Mouse (Mus musculus) forebrain, postnatal 0 days (tissue): ENCODE results near the gene Cacna2d3. TPM values are rescaled to one million over a fixed set of nuclear protein-coding genes. Genes with fewer than 3 reads are reported as not detected.

Source experiments
- ATAC-seq: fragments of 200-750 bp; cut with Nextera tagmentation; 2 replicates; pipeline ENCODE4 v1.8.0; 2017; ENCODE audit warnings: mild to moderate bottlenecking, moderate library complexity
- DNase-seq: peaks from one replicate; pipeline ENCODE4 v3.0.0-alpha.2; 2015
- H3K27ac ChIP-seq: fragments of 300-500 bp; sonication (generic); 2 replicates; pipeline ENCODE4 v1.5.1; 2014; ENCODE audit warnings: low read depth, mild to moderate bottlenecking, antibody characterized with exemption, low read length, moderate library complexity, mixed read lengths
- H3K27me3 ChIP-seq: fragments of 300-500 bp; sonication (generic); 2 replicates; pipeline ENCODE4 v1.6.1; 2014; ENCODE audit warnings: mild to moderate bottlenecking, low read length, mixed read lengths; ENCODE audit not compliant: insufficient read depth
- H3K36me3 ChIP-seq: fragments of 300-500 bp; sonication (generic); 2 replicates; pipeline ENCODE4 v1.6.1; 2014; ENCODE audit warnings: mild to moderate bottlenecking, moderate library complexity; ENCODE audit not compliant: insufficient read depth
- H3K4me1 ChIP-seq: fragments of 300-500 bp; sonication (generic); 2 replicates; pipeline ENCODE4 v1.6.1; 2014; ENCODE audit warnings: antibody characterized with exemption; ENCODE audit not compliant: insufficient read depth
- H3K4me2 ChIP-seq: fragments of 300-500 bp; sonication (generic); 2 replicates; pipeline ENCODE4 v1.6.1; 2014; ENCODE audit warnings: low read depth, mild to moderate bottlenecking, moderate library complexity
- H3K4me3 ChIP-seq: fragments of 300-500 bp; sonication (generic); 2 replicates; pipeline ENCODE4 v1.5.1; 2014; ENCODE audit warnings: low read depth, low read length, mixed read lengths
- H3K9ac ChIP-seq: fragments of 300-500 bp; sonication (generic); 2 replicates; pipeline ENCODE4 v1.6.1; 2014; ENCODE audit warnings: mild to moderate bottlenecking
- H3K9me3 ChIP-seq: fragments of 300-500 bp; sonication (generic); 2 replicates; pipeline ENCODE4 v1.6.1; 2016; ENCODE audit warnings: low read length
- CTCF ChIP-seq: sonication (generic); IDR thresholded peaks from 2 replicates; pipeline ENCODE4 v1.5.1; 2016; ENCODE audit warnings: antibody characterized with exemption, control low read depth, low read depth
- WGBS: fragments of 180-500 bp; shearing (Covaris S2); extraction: QIAGEN DNeasy Blood & Tissue Kit; methylation state at CpG from one replicate; pipeline ENCODE4 v1.1.7; 2014; 5-methylcytosine and 5-hydroxymethylcytosine counted together
- polyA plus RNA-seq: library from polyadenylated mRNA; unstranded; fragments of >200 nt; fragmentation: Nextera tagmentation; extraction: Ambion mirVana; gene quantifications from 2 replicates; pipeline ENCODE4 v1.2.1, GENCODE M21; 2015
- total RNA-seq: library from RNA; depleted of rRNA; stranded (reverse); fragments of >200 nt; gene quantifications from 2 replicates; pipeline ENCODE4 v1.2.3, GENCODE M21; 2014

Cacna2d3 gene
- total and polyA plus RNA-seq, 2 experiments from 2014 or later: 28.1 to 37.7 TPM

- H3K36me3 ChIP-seq: no peaks in the 10 kb centered on the region
- H3K4me2 ChIP-seq: no peak overlapping the region
- no peak overlapping the region for H3K27ac ChIP-seq
- WGBS: 89% methylated on average over 4 of the region's 4 CpGs
- DNase-seq (no peak), ATAC-seq (no peak)
- H3K4me1 ChIP-seq: no peaks in the 10 kb centered on the region
- no peak overlapping the region for H3K4me3 ChIP-seq
- no peak overlapping the region for H3K9ac ChIP-seq
- H3K9me3 ChIP-seq: no peaks in the 10 kb centered on the region
- no peak for TF ChIP-seq CTCF
- no peaks in the 10 kb centered on the region for H3K27me3 ChIP-seq
These were observed 700.4 kb downstream of the Cacna2d3 start for GRCm38 (mm10) chr14:29021295-29021694.

GRCm38 (mm10) chr14:29018316-29019000 lies 703.2 kb downstream of the Cacna2d3 start:
- no peaks in the 10 kb centered on the region for H3K4me1 ChIP-seq
- H3K9ac ChIP-seq: no peak overlapping the region
- TF ChIP-seq CTCF: no peak
- H3K4me3 ChIP-seq: no peak overlapping the region
- H3K4me2 ChIP-seq: no peak overlapping the region
- H3K27ac ChIP-seq: no peak overlapping the region
- ATAC-seq (no peak), DNase-seq (no peak)
- H3K36me3 ChIP-seq: no peaks in the 10 kb centered on the region
- WGBS: 27% methylated on average over 7 of the region's 7 CpGs
- no peaks in the 10 kb centered on the region for H3K9me3 ChIP-seq
- H3K27me3 ChIP-seq: no peaks in the 10 kb centered on the region

GRCm38 (mm10) chr14:29017883-29018282 lies 703.8 kb downstream of the Cacna2d3 start, which contains the start of gene Lrtm1:
Gene Lrtm1 (plus strand): TSS chr14:29018208.
- 12% methylated on average over 5 of the region's 5 CpGs for WGBS
- no peak for TF ChIP-seq CTCF
- H3K4me3 ChIP-seq: no peak within 1 kb of the TSS
- no peak within 1 kb of the TSS for H3K9ac ChIP-seq
- H3K27ac ChIP-seq: no peak within 1 kb of the TSS
- no peak within 1 kb of the TSS for H3K4me2 ChIP-seq
- no peaks in the 10 kb centered on the region for H3K9me3 ChIP-seq
- H3K36me3 ChIP-seq: no peaks in the 10 kb centered on the region
- no peak for DNase-seq
- H3K27me3 ChIP-seq: no peaks in the 10 kb centered on the region
- ATAC-seq: no peak
- no peaks in the 10 kb centered on the region for H3K4me1 ChIP-seq

GRCm38 (mm10) chr14:29015896-29016295 lies 705.8 kb downstream of the Cacna2d3 start:
- DNase-seq (peak; percentile 51), ATAC-seq (peak; percentile 43; the same call in 1 of the 2 replicates)
- Histone ChIP-seq H3K36me3 (no peaks in the 10 kb centered on the region), H3K27me3 (no peaks in the 10 kb centered on the region), H3K4me3 (no peak overlapping the region), H3K9ac (no peak overlapping the region), H3K4me1 (no peaks in the 10 kb centered on the region), H3K9me3 (no peaks in the 10 kb centered on the region), H3K27ac (no peak overlapping the region), H3K4me2 (no peak overlapping the region)
- 35% methylated on average over 5 of the region's 5 CpGs for WGBS
- no peak for TF ChIP-seq CTCF

- no peaks in the 10 kb centered on the region for H3K27me3 ChIP-seq
- no peaks in the 10 kb centered on the region for H3K9me3 ChIP-seq
- no peak for ATAC-seq
- no peak overlapping the region for H3K27ac ChIP-seq
- no peak for TF ChIP-seq CTCF
- H3K4me2 ChIP-seq: no peak overlapping the region
- no peak for DNase-seq
- 89% methylated on average over 2 of the region's 2 CpGs for WGBS
- H3K4me3 ChIP-seq: no peak overlapping the region
- H3K36me3 ChIP-seq: no peaks in the 10 kb centered on the region
- no peaks in the 10 kb centered on the region for H3K4me1 ChIP-seq
- H3K9ac ChIP-seq: no peak overlapping the region
These were observed 707.0 kb downstream of the Cacna2d3 start for GRCm38 (mm10) chr14:29014680-29015079.

GRCm38 (mm10) chr14:29013161-29013560 lies 708.5 kb downstream of the Cacna2d3 start:
- Histone ChIP-seq H3K9ac (no peak overlapping the region), H3K4me3 (no peak overlapping the region), H3K9me3 (no peaks in the 10 kb centered on the region), H3K4me1 (no peaks in the 10 kb centered on the region), H3K27me3 (no peaks in the 10 kb centered on the region), H3K4me2 (no peak overlapping the region), H3K27ac (no peak overlapping the region), H3K36me3 (no peaks in the 10 kb centered on the region)
- 79% methylated on average over 3 of the region's 3 CpGs for WGBS
- DNase-seq (no peak), ATAC-seq (no peak)
- no peak for TF ChIP-seq CTCF

DNA sequence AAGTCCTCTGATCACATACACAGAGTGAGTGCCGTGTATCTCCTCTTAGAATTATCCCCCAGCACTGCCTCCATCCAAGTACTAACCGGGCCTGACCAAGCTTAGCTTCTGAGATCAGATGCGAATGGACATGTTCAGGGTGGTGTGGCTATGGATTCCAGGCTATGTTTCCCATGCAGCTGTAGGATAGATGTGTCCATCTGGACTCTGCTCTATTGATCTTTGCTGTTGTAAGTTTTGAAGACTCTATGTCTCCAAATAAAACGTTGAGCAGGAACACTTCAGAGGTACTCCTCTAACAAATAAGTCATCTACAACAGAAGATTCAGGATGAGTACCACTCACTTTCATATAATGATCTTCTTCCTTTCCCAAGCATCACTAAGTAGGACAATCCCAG lies 712.0 kb downstream of the Cacna2d3 start:
- no peak for DNase-seq
- H3K9me3 ChIP-seq: no peaks in the 10 kb centered on the region
- no peak overlapping the region for H3K4me3 ChIP-seq
- H3K4me1 ChIP-seq: no peaks in the 10 kb centered on the region
- 95% methylated on average over 4 of the region's 4 CpGs for WGBS
- no peaks in the 10 kb centered on the region for H3K36me3 ChIP-seq
- H3K9ac ChIP-seq: no peak overlapping the region
- ATAC-seq: no peak
- no peaks in the 10 kb centered on the region for H3K27me3 ChIP-seq
- no peak overlapping the region for H3K4me2 ChIP-seq
- H3K27ac ChIP-seq: no peak overlapping the region
- TF ChIP-seq CTCF: no peak
